Mouse (Mus musculus) bone marrow macrophage, adult 2 months (primary cell): ENCODE measurements around the gene H6pd.

ENCODE experiments used
- CTCF ChIP-seq: IDR thresholded peaks from 2 replicates; pipeline ENCODE4 v1.5.1; 2012; ENCODE audit warnings: low read depth, mild to moderate bottlenecking, low read length, moderate library complexity
- POLR2A ChIP-seq: IDR thresholded peaks from 2 replicates; pipeline ENCODE4 v1.6.1; 2012; ENCODE audit warnings: mild to moderate bottlenecking, low read depth, low read length, borderline replicate concordance

GRCm38 (mm10) chr4:149986671-149987417 lies 22.0 kb downstream of the H6pd start:
- TF ChIP-seq CTCF (no peak), POLR2A (no peak)
